Mouse (Mus musculus): Measurements from ENCODE around the gene Anxa6.

- TF ChIP-seq POLR2A (IDR thresholded peaks at IDR 0.05; ENCODE audit: borderline replicate concordance, control insufficient read depth, low read depth, low read length) (no peak), CTCF (IDR thresholded peaks at IDR 0.05; ENCODE audit: control insufficient read depth, insufficient read depth, low read length) (no peak)
Observed at GRCm38 (mm10) chr11:54971365-54972048, 61.7 kb downstream of the Anxa6 start.
